Mouse (Mus musculus): ENCODE results near the gene Gm17660.

The Gm17660 gene

DNA sequence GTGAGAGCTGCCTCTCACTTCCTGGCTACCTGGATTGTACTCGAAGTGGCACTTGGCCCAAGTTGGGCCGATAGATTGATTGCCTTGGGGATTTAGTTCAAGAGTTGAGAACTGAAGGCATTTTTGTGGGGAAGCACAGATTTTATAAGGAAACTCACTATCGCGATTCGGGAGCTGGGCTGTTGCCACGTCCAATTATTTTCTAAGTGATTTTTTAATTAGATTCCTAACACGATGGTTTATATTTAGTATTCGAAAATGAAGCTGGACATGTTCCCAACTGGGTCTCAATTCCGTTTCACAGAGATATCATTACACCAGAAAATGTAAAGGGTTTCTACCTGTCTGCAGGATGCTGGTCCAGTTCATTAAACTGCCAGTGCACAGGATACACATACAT, 8.0 kb upstream of the Gm17660 start:
- in situ Hi-C loops (cut with MboI, MseI): no loop called here

GRCm38 (mm10) chr5:104080736-104081135, 3.3 kb upstream of the Gm17660 start:
- in situ Hi-C loops (cut with MboI, MseI): no loop called here

DNA sequence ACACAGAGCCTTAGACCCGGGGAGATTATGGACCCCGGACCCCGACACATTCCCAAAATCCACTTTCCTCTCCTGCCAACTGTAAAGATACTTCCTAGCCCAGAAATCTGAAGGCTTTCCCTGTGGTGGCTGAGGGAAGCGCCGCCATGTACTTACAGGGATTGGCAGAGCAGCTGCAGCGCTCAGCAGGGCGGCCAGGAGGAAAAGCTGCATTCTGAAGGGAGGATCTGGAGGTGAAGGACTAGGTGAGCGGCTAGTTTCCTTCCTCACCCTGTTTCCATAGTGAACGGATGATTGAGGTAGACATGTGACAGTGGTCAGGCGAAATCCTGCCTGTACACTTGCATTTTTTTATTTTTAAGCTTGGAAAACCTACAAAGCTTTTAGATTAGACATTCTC, 1.0 kb downstream of the Gm17660 start:
- in situ Hi-C loops (cut with MboI, MseI): no loop called here

- in situ Hi-C loops (cut with MboI, MseI): no loop called here
These were observed 3.0 kb downstream of the Gm17660 start for GRCm38 (mm10) chr5:104074388-104074787.

DNA sequence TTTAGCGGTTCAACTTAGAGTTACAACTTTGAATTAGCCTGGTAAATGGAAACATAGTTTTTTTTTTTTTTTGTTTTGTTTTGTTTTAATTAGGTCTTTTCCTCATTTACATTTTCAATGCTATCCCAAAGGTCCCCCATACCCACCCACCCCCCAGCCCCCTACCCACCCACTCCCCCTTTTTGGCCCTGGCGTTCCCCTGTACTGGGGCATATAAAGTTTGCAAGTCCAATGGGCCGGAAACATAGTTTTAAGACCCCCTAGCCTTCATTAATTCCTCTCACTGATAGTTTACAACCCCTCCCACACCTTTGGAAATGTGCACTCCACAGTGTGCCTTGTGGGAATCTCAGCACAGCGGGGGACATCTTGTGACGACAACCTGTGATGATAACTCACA, 3.8 kb downstream of the Gm17660 start:
- in situ Hi-C loops (cut with MboI, MseI): no loop called here

- in situ Hi-C loops (cut with MboI, MseI): no loop called here
These were observed 5.0 kb downstream of the Gm17660 start for GRCm38 (mm10) chr5:104072272-104072886.

- in situ Hi-C loops (cut with MboI, MseI): no loop called here
These were observed 6.4 kb downstream of the Gm17660 start for GRCm38 (mm10) chr5:104071048-104071447.

DNA sequence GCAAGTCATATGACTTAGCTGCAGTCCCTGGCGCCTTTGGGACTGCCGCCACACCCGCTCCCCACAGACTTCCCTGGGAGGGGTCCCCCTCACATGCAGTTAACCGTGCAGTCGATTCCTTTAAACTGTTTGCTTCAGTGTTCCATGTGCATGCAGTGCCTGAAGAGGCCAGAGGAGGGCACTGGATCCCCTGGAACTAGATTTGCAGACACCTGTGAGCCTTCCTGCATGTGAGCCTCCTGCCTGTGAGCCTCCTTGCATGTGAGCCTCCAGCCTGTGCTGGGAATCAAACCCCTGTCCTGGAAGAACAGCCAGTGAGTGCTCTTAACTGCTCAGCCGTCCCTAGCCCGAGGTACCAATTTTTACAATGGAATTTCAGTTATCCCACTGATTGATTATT, 8.7 kb downstream of the Gm17660 start:
- in situ Hi-C loops (cut with MboI, MseI): no loop called here

DNA sequence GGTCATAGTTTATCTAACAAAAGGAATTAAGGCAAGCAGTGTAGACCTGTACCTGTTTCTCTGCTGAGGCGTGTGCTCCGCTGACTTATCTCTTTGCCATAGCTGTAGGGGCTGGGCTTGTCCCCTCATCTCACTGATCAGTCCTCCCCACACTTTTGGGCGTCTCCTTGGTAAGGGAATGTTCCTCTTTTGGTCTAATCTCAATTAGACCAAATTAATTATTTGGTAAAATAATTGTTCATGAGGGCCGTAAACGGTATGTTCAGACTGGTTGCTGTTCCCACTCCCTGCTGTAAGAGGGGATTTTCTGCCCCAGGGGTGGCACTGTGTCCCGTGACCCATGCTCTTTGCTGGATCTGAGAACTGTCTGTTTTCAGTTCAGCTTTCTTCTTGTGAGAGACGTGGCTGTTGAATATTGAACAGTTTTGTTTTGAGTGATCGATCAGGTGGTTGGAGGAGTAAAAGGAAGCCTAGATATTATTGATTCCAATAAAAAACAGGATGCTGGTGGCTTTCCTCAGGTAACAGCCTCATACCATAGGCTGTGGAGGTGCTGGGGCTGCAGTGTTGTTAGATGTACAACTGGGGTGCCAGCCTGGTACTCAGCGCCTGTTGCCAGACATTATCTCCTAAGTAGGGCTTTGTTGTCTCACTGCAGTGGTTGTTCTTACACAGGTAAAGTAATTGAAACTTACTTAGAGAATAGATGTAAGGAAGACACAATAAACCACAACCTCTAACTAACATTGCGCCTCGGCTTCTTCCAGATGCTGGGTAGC, 14.4 kb downstream of the Gm17660 start:
- in situ Hi-C loops (cut with MboI, MseI): no loop called here

GRCm38 (mm10) chr5:104061936-104062772, 15.3 kb downstream of the Gm17660 start:
- in situ Hi-C loops (cut with MboI, MseI): no loop called here

- in situ Hi-C loops (cut with MboI, MseI): no loop called here
These were observed 17.0 kb downstream of the Gm17660 start for GRCm38 (mm10) chr5:104060429-104060828.

- in situ Hi-C loops (cut with MboI, MseI): loop anchor here (10.0 kb wide), 1 partner anchor 65 kb away; no protein-coding TSS in a partner anchor
These were observed 17.8 kb downstream of the Gm17660 start for GRCm38 (mm10) chr5:104059628-104060027.

DNA sequence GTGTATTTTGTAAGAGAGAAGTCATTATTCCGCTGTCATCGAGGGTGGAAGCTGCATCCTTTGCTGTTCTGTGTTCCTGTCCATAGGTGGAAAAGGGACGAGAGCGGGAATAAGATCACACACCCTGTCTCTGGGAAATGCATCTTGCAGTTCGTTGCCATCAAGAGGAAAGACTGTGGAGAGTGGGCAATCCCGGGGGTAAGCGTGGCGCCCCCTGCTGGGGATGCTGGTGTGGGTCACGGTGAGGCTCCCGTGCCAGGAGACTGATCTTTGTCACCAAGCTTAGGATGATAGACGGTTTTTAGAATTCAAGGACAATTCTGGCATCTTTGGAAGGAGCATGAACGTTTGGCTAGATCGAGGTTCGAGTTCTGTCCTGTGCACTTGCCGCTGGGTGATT, 19.4 kb downstream of the Gm17660 start:
- in situ Hi-C loops (cut with MboI, MseI): loop anchor here (10.0 kb wide), 1 partner anchor 63 kb away; no protein-coding TSS in a partner anchor

DNA sequence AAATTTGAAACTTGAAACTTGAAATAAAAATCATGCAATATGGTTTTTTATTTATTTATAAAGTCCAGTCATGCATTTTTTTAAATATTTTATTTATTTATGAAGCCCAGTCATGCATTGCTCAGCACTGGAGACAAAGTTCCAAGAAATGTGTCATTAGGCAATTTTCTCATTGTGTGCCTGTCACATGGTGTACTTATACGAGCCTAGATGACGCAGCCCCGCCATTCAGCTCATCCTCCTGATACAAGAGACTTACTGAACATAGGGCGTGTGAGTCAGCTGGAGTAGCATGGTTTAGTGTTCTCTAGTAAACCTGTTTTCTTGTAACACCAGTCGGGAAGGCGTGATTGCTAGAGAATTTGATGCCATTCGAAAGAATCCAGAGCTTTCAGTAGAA, 21.1 kb downstream of the Gm17660 start:
- in situ Hi-C loops (cut with MboI, MseI): loop anchor here (10.0 kb wide), 1 partner anchor 61 kb away; no protein-coding TSS in a partner anchor

- in situ Hi-C loops (cut with MboI, MseI): loop anchor here (10.0 kb wide), 1 partner anchor 61 kb away; no protein-coding TSS in a partner anchor
These were observed 21.6 kb downstream of the Gm17660 start for GRCm38 (mm10) chr5:104055816-104056215.

GRCm38 (mm10) chr5:104054938-104055337, 22.5 kb downstream of the Gm17660 start:
- in situ Hi-C loops (cut with MboI, MseI): loop anchor here (5.0 to 10.0 kb wide), 2 partner anchors 38 to 60 kb away; no protein-coding TSS in a partner anchor

DNA sequence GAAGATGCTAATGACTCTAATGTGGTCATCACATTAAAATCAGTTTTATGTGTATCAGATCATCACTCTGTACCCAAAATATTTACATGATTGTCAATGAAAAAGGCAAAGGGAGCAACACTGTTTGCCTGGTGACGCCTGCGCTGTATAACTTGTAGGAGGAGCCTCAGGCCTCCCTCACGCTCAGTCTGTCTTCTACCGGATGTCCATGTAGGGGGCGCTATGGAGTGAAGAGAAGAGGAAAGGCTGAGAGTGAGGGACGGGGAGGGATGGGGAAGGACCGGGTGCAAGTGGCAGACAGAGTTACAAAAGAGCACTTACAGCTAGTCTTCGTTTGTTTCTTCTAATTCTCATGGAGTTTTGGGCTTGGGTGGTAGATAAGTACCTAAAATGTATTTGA, 24.5 kb downstream of the Gm17660 start:
- in situ Hi-C loops (cut with MboI, MseI): loop anchor here (5.0 to 10.0 kb wide), 2 partner anchors 36 to 58 kb away; no protein-coding TSS in a partner anchor

DNA sequence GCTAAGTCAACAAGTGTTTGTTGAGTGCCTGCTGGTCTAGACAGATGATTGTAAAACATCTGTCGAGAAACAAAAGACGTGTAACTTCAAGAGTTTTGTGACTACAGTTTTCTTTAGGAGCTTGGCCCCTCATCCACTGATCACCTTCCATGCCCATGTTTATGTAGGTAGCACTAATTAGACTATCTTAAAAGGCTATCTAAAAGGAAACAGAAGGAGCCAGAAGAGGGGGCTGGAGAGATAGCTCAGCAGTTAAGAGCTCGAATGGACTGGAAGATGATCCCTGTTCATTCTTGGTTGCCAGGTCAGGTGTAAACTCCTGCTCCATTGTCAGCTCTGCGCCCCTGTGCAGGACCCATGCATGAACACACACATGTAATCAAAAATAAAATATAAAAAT, 29.3 kb downstream of the Gm17660 start:
- in situ Hi-C loops (cut with MboI, MseI): no loop called here

- in situ Hi-C loops (cut with MboI, MseI): no loop called here
These were observed 30.0 kb downstream of the Gm17660 start for GRCm38 (mm10) chr5:104047200-104048105.

GRCm38 (mm10) chr5:104046256-104047199, 30.9 kb downstream of the Gm17660 start, which contains the start of gene Nudt9:
Nudt9 (plus strand) TSS chr5:104046306.
- in situ Hi-C loops (cut with MboI, MseI): no loop called here

Data from T-helper 2 cell (primary cell).